Mouse (Mus musculus) thymus, adult 2 months (tissue): ENCODE results near the gene Fxr2.

Experiments used
- CTCF ChIP-seq: fragments of 200-500 bp; IDR thresholded peaks from 2 replicates; pipeline ENCODE4 v1.5.1; 2012; ENCODE audit warnings: mild to moderate bottlenecking, control low read depth, low read length, moderate library complexity, borderline replicate concordance; ENCODE audit not compliant: control insufficient read depth, poor library complexity, insufficient read depth; ENCODE audit errors: extremely low read depth
- POLR2A ChIP-seq: fragments of 200-500 bp; IDR thresholded peaks from 2 replicates; pipeline ENCODE4 v1.6.1; 2012; ENCODE audit warnings: mild to moderate bottlenecking, low read length, control low read depth, moderate library complexity; ENCODE audit not compliant: control insufficient read depth, poor library complexity, insufficient read depth; ENCODE audit errors: extremely low read depth

GRCm38 (mm10) chr11:69692196-69692811 lies 59.5 kb downstream of the Fxr2 start:
- TF ChIP-seq CTCF = no peak
- TF ChIP-seq POLR2A = no peak
